ENCODE assay signal across 2 mouse cellular contexts in the genomic region with DNA sequence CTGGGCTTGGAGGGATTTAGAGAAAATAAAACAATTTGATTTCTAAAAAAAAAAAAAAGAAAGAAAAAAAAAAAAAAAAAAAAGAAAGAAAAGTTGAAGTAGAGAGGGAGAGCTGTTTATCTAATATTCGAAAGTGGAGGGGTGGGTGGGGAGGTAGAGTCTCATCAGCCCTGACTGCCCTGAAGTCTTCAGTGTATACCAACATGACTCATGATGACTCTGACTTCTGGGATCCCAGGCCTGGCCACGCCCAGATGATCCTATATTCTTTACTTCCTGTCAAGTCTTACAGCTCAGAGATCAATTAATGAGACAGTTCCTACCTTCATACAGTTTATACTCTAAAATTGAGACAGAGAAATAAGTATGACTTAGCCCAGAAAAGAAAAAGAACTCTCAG.
TF ChIP-seq lines count a peak whose summit lies in the region.

No protein-coding gene starts in this region.

TF ChIP-seq in MEL, 35 proteins besides CTCF, POLR2A, EP300 and RAD21:
- TF ChIP-seq HCFC1 (IDR thresholded peaks at IDR 0.05; ENCODE audit: low read depth, low read length) (no peak; the same call in 1 of the 2 replicates), TBP (IDR thresholded peaks at IDR 0.05; ENCODE audit: low read depth, low read length) (no peak), ZC3H11A (IDR thresholded peaks at IDR 0.05; ENCODE audit: low read depth, low read length) (no peak), MYC (IDR thresholded peaks at IDR 0.05; ENCODE audit: low read depth, low read length) (0 out of 2 replicates have a peak, but pooled peaks have one; percentile 45), SMC3 (IDR thresholded peaks at IDR 0.05; ENCODE audit: low read depth, low read length) (no peak), MAZ (IDR thresholded peaks at IDR 0.05; ENCODE audit: low read depth, low read length) (no peak), ETS1 (IDR thresholded peaks at IDR 0.05; ENCODE audit: low read depth, low read length) (peak; percentile 51; the same call in 1 of the 2 replicates), POLR2AphosphoS5 (IDR thresholded peaks at IDR 0.05; ENCODE audit: borderline replicate concordance, low read depth, low read length) (no peak), SIN3A (IDR thresholded peaks at IDR 0.05; ENCODE audit: low read length) (peak; percentile 44; the same call in 1 of the 2 replicates), UBTF (IDR thresholded peaks at IDR 0.05; ENCODE audit: borderline replicate concordance, insufficient read depth, low read depth, low read length) (no peak), TAL1 (IDR thresholded peaks at IDR 0.05; ENCODE audit: low read length) (no peak), JUND (IDR thresholded peaks at IDR 0.05; ENCODE audit: low read depth, low read length) (peak; percentile 62; the same call in 1 of the 2 replicates), ZMIZ1 (IDR thresholded peaks at IDR 0.05; ENCODE audit: low read depth, low read length) (no peak), ZNF384 (IDR thresholded peaks at IDR 0.05; ENCODE audit: low read depth, low read length) (peak; percentile 91)

TF ChIP-seq in myocyte, 11 proteins besides CTCF, POLR2A, EP300 and RAD21:
- TF ChIP-seq POLR2AphosphoS2 (IDR thresholded peaks at IDR 0.05; ENCODE audit: insufficient read length, low read depth) (no peak), SRF (IDR thresholded peaks at IDR 0.05; ENCODE audit: control insufficient read depth, insufficient read length, low read depth) (no peak)
